Mouse (Mus musculus) intestine, embryonic 16.5 days (tissue): ENCODE measurements around the gene Skint1. TPM values are rescaled to one million over a fixed set of nuclear protein-coding genes. Genes with fewer than 3 reads are reported as not detected.
"Not testable (repeated sequence)": the region's sequence is repeated elsewhere in the genome, so short reads cannot be mapped to it uniquely, and the experiment has no call there.

Experiments used
- ATAC-seq: fragments of 200-750 bp; cut with Nextera tagmentation; 2 replicates; pipeline ENCODE4 v1.8.0; 2017; ENCODE audit warnings: moderate TSS enrichment, moderate library complexity
- H3K27ac ChIP-seq: fragments of 300-500 bp; sonication (generic); 2 replicates; pipeline ENCODE4 v1.5.1; 2014; ENCODE audit warnings: mild to moderate bottlenecking, low read length
- H3K27me3 ChIP-seq: fragments of 300-500 bp; sonication (generic); replicated peaks from 2 replicates; pipeline ENCODE4 v1.6.1; 2014; ENCODE audit warnings: low read length, control low read depth, mixed read lengths; ENCODE audit not compliant: control insufficient read depth, insufficient read depth
- H3K36me3 ChIP-seq: fragments of 300-500 bp; sonication (generic); 2 replicates; pipeline ENCODE4 v1.6.1; 2014; ENCODE audit warnings: low read length, control low read depth; ENCODE audit not compliant: control insufficient read depth, insufficient read depth
- H3K4me1 ChIP-seq: fragments of 300-500 bp; sonication (generic); 2 replicates; pipeline ENCODE4 v1.6.1; 2014; ENCODE audit warnings: low read length, control low read depth, mixed read lengths; ENCODE audit not compliant: control insufficient read depth, insufficient read depth
- H3K4me2 ChIP-seq: fragments of 300-500 bp; sonication (generic); 2 replicates; pipeline ENCODE4 v1.6.1; 2014; ENCODE audit warnings: low read depth, low read length, control low read depth
- H3K4me3 ChIP-seq: fragments of 300-500 bp; sonication (generic); 2 replicates; pipeline ENCODE4 v1.5.1; 2014; ENCODE audit warnings: mild to moderate bottlenecking, low read length
- H3K9ac ChIP-seq: fragments of 300-500 bp; sonication (generic); 2 replicates; pipeline ENCODE4 v1.6.1; 2014; ENCODE audit warnings: low read depth, low read length
- H3K9me3 ChIP-seq: fragments of 300-500 bp; sonication (generic); 2 replicates; pipeline ENCODE4 v1.6.1; 2016; ENCODE audit warnings: low read length, control low read depth; ENCODE audit not compliant: control insufficient read depth
- WGBS: fragments of 180-500 bp; shearing (Covaris S2); extraction: QIAGEN DNeasy Blood & Tissue Kit; methylation state at CpG from one replicate; pipeline ENCODE4 v1.1.7; 2014; 5-methylcytosine and 5-hydroxymethylcytosine counted together
- polyA plus RNA-seq: library from polyadenylated mRNA; unstranded; fragments of >200 nt; fragmentation: Nextera tagmentation; extraction: Ambion mirVana; gene quantifications from 2 replicates; pipeline ENCODE4 v1.2.1, GENCODE M21; 2015

The Skint1 gene
- polyA plus RNA-seq, result not detected in 2 replicates

- Histone ChIP-seq H3K4me2 (no peak within 1 kb of the TSS), H3K4me1 (no peaks in the 10 kb centered on the region), H3K36me3 (no peaks in the 10 kb centered on the region), H3K9me3 (no peaks in the 10 kb centered on the region), H3K9ac (no peak within 1 kb of the TSS), H3K27me3 (no peaks in the 10 kb centered on the region), H3K27ac (no peak within 1 kb of the TSS), H3K4me3 (no peak within 1 kb of the TSS)
- no peak for ATAC-seq
Measured at GRCm38 (mm10) chr4:112005969-112006368, at the start of gene Skint1. Skint1 (plus strand) TSS chr4:112006269.

- Histone ChIP-seq H3K36me3 (no peaks in the 10 kb centered on the region), H3K9ac (no peak overlapping the region), H3K4me3 (no peak overlapping the region), H3K27me3 (no peaks in the 10 kb centered on the region), H3K4me2 (no peak overlapping the region), H3K27ac (no peak overlapping the region), H3K9me3 (no peaks in the 10 kb centered on the region), H3K4me1 (no peaks in the 10 kb centered on the region)
- WGBS, result 18% methylated on average over 1 of the region's 1 CpGs
- no peak for ATAC-seq
Measured at GRCm38 (mm10) chr4:111961309-111961708, 44.8 kb upstream of the Skint1 start.

DNA sequence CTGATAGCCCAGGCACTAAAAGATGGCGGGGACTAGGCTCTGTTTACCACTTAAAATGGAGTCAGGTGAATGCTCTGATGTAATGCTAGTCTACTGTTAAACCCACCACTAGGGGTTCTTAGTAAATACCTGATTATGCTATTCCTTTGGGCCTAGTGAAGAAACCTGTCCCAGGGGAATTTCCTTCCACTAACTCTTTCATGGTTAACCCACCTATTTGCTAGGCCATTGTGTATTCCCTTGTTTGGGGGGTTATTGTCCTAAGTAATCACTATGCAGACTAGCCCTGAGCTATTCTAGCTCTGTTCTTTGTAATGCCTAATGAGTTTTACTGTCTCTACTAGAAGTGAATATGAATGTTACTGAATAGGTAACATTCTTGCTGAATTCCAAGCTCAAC lies 42.8 kb upstream of the Skint1 start:
- 65% methylated on average over 1 of the region's 1 CpGs for WGBS
- not testable (repeated sequence) for H3K4me1 ChIP-seq, H3K27me3 ChIP-seq, ATAC-seq, H3K4me2 ChIP-seq, H3K36me3 ChIP-seq, H3K9ac ChIP-seq, H3K4me3 ChIP-seq, H3K27ac ChIP-seq, H3K9me3 ChIP-seq

DNA sequence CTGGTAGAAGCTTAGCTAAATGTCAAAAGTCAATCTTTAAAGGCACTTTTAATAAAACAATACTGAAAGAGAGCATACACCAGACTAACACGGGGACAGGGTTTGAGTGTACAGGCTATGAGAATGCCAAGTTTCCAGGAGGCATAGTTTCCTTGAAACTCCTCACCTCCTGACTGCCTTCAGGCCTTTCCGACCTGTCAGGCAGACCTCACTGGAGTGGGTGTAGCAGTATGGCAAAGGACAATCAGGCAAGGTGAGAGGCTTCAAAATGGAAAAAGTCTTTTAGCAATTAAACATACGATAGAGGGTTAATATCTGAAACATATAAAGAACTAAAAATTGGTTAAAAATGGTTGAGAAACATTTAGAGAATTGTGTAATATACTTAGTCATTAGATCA lies 42.4 kb upstream of the Skint1 start:
- WGBS, result 81% methylated on average over 3 of the region's 3 CpGs
- Histone ChIP-seq H3K9me3 (no peaks in the 10 kb centered on the region), H3K4me1 (no peaks in the 10 kb centered on the region), H3K4me2 (no peak overlapping the region), H3K4me3 (no peak overlapping the region), H3K27me3 (no peaks in the 10 kb centered on the region), H3K36me3 (no peaks in the 10 kb centered on the region), H3K9ac (no peak overlapping the region), H3K27ac (no peak overlapping the region)
- ATAC-seq, result no peak

GRCm38 (mm10) chr4:111972623-111973022 lies 33.4 kb upstream of the Skint1 start, which contains the start of gene Skint7:
Skint7 (plus strand) TSS chr4:111972923.
- no peaks in the 10 kb centered on the region for H3K27me3 ChIP-seq
- no peaks in the 10 kb centered on the region for H3K36me3 ChIP-seq
- no peaks in the 10 kb centered on the region for H3K4me1 ChIP-seq
- H3K4me3 ChIP-seq, result no peak within 1 kb of the TSS
- ATAC-seq, result no peak
- 91% methylated on average over 1 of the region's 1 CpGs for WGBS
- H3K27ac ChIP-seq, result no peak within 1 kb of the TSS
- no peak within 1 kb of the TSS for H3K4me2 ChIP-seq
- no peak within 1 kb of the TSS for H3K9ac ChIP-seq
- no peaks in the 10 kb centered on the region for H3K9me3 ChIP-seq

- no peak for ATAC-seq
- Histone ChIP-seq H3K4me1 (no peaks in the 10 kb centered on the region), H3K9me3 (no peaks in the 10 kb centered on the region), H3K4me3 (no peak within 1 kb of the TSS), H3K27ac (no peak within 1 kb of the TSS), H3K27me3 (no peaks in the 10 kb centered on the region), H3K9ac (no peak within 1 kb of the TSS), H3K36me3 (no peaks in the 10 kb centered on the region), H3K4me2 (no peak within 1 kb of the TSS)
Measured at GRCm38 (mm10) chr4:112071716-112072115, 65.6 kb downstream of the Skint1 start, which contains the start of gene Skint4. Skint4 (plus strand) TSS chr4:112072016.

Other genes starting within 250 kb of the Skint1 start
- 3.2 and 6.1 TPM in 2 replicates for gene Slc5a9, start 103.4 kb upstream of the Skint1 start, polyA plus RNA-seq
- not detected in 2 replicates for gene Skint8, start 86.9 kb upstream of the Skint1 start, polyA plus RNA-seq
- gene Skint7, start 33.3 kb upstream of the Skint1 start, polyA plus RNA-seq, result not detected in 2 replicates
- gene Skint4, start 65.7 kb downstream of the Skint1 start, polyA plus RNA-seq, result not detected in 2 replicates
- 0.07 and 0.12 TPM in 2 replicates for gene Skint3, start 226.0 kb downstream of the Skint1 start, polyA plus RNA-seq